9 mouse cellular contexts compared by ENCODE assay signal in genomic region chr2:147185561-147185960, GRCm38 (mm10). TPM values are rescaled to one million over a fixed set of nuclear protein-coding genes. Genes with fewer than 3 reads are reported as not detected.
DNase-seq lines count a peak whose midpoint lies in the region; ATAC-seq and TF ChIP-seq lines count a peak whose summit lies in the region.
"Had no signal": no experiment of that assay in that cellular context is flagged by ENCODE, and none has a peak within 500 bp of the region (broad histone marks: within the 10 kb centered on the region; RNA-seq: fewer than 3 reads in every experiment).

No protein-coding gene starts in this region.

- H3K4me1 ChIP-seq in cerebellum, adult 2 months (ENCODE audit: control insufficient read depth, insufficient read depth, low read length), result no peaks in the 10 kb centered on the region
- peaks cover 88% of the 10 kb centered on the region for H3K4me1 ChIP-seq in E14TG2a.4 (replicated peaks; ENCODE audit: low read depth, low read length)
- H3K4me1 ChIP-seq in forebrain, embryonic 16.5 days (replicated peaks; ENCODE audit: control insufficient read depth, insufficient read depth, low read length), result peaks cover 31% of the 10 kb centered on the region

- peak overlapping the region; percentile 26 for H3K4me3 ChIP-seq in cerebellum, adult 2 months (replicated peaks; ENCODE audit: insufficient read depth, low read depth, low read length)
- H3K4me3 ChIP-seq in E14TG2a.4 (replicated peaks; ENCODE audit: low read length), result peak overlapping the region; percentile 35
- H3K4me3 ChIP-seq in forebrain, embryonic 16.5 days (replicated peaks; ENCODE audit: low read length), result peak overlapping the region; percentile 19

- ATAC-seq in forebrain, embryonic 16.5 days, result no peak

- no peak for TF ChIP-seq CTCF in cerebellum, adult 2 months (IDR thresholded peaks at IDR 0.05; ENCODE audit: borderline replicate concordance, insufficient read depth, low read depth, low read length)
- TF ChIP-seq CTCF in E14TG2a.4 (conservative IDR thresholded peaks at IDR 0.05; ENCODE audit: low read length), result no peak

- no peak for TF ChIP-seq POLR2A in cerebellum, adult 2 months (IDR thresholded peaks at IDR 0.05; ENCODE audit: borderline replicate concordance, insufficient read depth, low read length)

- 1% methylated on average over 23 of the region's 23 CpGs for WGBS in cerebellum, adult 2 months
- 1% methylated on average over 23 of the region's 23 CpGs for WGBS in forebrain, embryonic 16.5 days

- H3K9me3 ChIP-seq in E14TG2a.4 (ENCODE audit: low read length), result no peaks in the 10 kb centered on the region
- no peaks in the 10 kb centered on the region for H3K9me3 ChIP-seq in forebrain, embryonic 16.5 days (ENCODE audit: control insufficient read depth, low read length)

- no peak overlapping the region for H3K4me2 ChIP-seq in forebrain, embryonic 16.5 days (ENCODE audit: low read length)

- no peak overlapping the region for H3K9ac ChIP-seq in forebrain, embryonic 16.5 days (replicated peaks; ENCODE audit: low read depth, low read length)

- peak in 1 of 2 experiments; percentile 21 for DNase-seq in cerebellum, adult 2 months
- DNase-seq in cerebellum, postnatal 25 days, result no peak
- peak; percentile 37 for DNase-seq in mesoderm, embryonic 11.5 days (ENCODE audit: low read depth, low spot score)
- no peak for DNase-seq in gastrocnemius, postnatal 4 days (ENCODE audit: low spot score in 2 of 2)
- no peak for DNase-seq in gastrocnemius, adult 8-10 months (ENCODE audit: low spot score in 2 of 2)
- no peak for DNase-seq in thymus, postnatal 36 days

- no peaks in the 10 kb centered on the region for H3K36me3 ChIP-seq in E14TG2a.4 (ENCODE audit: insufficient read depth, low read length)
- no peaks in the 10 kb centered on the region for H3K36me3 ChIP-seq in forebrain, embryonic 16.5 days (ENCODE audit: control insufficient read depth, insufficient read depth)

- H3K27ac ChIP-seq in cerebellum, adult 2 months (ENCODE audit: insufficient read depth, low read length), result peak overlapping the region; percentile 16; the same call in 1 of the 2 replicates
- no peak overlapping the region for H3K27ac ChIP-seq in forebrain, embryonic 16.5 days (ENCODE audit: low read length)

- peaks cover 7% of the 10 kb centered on the region; the same call in 1 of the 2 replicates for H3K27me3 ChIP-seq in cerebellum, adult 2 months (ENCODE audit: control insufficient read depth, insufficient read depth, low read length)
- peaks cover 98% of the 10 kb centered on the region for H3K27me3 ChIP-seq in E14TG2a.4 (ENCODE audit: insufficient read depth, low read length)
- peaks cover 85% of the 10 kb centered on the region for H3K27me3 ChIP-seq in forebrain, embryonic 16.5 days (replicated peaks; ENCODE audit: control insufficient read depth, insufficient read depth, low read length)

RNA-seq across cellular contexts. Expression of gene Nkx2-2, which starts 8.5 kb away (rescaled TPM):
- 13.1 and 14.0 TPM in 2 replicates for polyA plus RNA-seq in cerebellum, adult 2 months (2012; rRNA removed)
- polyA plus RNA-seq in forebrain, embryonic 16.5 days (2015; fragmentation: Nextera tagmentation; extraction: Ambion mirVana), result 1.2 and 1.4 TPM in 2 replicates
- total RNA-seq in gastrocnemius, postnatal 4 days (2021), result under 1 TPM; 0.65 to 0.78 TPM
- not detected for total RNA-seq in gastrocnemius, adult 8-10 months (2022)
- polyA plus RNA-seq: testis, adult 2 months had no signal
